ENCODE assay signal across 18 mouse cellular contexts in the genomic region with DNA sequence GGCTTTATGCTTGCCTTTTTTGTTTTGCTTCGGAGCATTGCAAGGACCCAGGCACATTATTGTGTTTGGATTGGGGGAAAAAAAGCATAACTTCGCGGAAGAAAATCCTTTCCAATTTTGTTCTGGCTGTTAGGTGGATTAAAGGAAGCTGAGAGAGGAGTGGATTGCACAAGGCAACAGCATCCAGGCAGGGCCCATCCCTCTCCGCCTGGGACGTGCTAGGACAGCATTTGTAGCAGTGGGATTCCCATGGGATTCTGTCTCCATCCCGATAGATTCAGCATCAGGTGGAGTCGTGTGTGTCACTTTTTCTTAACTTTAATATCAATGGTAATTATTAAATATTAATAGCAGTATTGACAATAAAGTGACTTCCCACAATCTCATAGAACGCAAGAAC.
DNase-seq lines count a peak whose midpoint lies in the region; ATAC-seq and TF ChIP-seq lines count a peak whose summit lies in the region.
"Had no signal": no experiment of that assay in that cellular context is flagged by ENCODE, and none has a peak within 500 bp of the region (broad histone marks: within the 10 kb centered on the region; RNA-seq: fewer than 3 reads in every experiment).

No protein-coding gene starts in this region.

- no peaks in the 10 kb centered on the region for H3K27me3 ChIP-seq in forebrain, embryonic 15.5 days
- H3K27me3 ChIP-seq in forebrain, embryonic 13.5 days = no peaks in the 10 kb centered on the region
- no peaks in the 10 kb centered on the region for H3K27me3 ChIP-seq in midbrain, embryonic 13.5 days
- H3K27me3 ChIP-seq in midbrain, postnatal 0 days (ENCODE audit: insufficient read depth, low read length) = no peaks in the 10 kb centered on the region
- no peaks in the 10 kb centered on the region for H3K27me3 ChIP-seq in embryonic facial prominence, embryonic 12.5 days
- H3K27me3 ChIP-seq in embryonic facial prominence, embryonic 15.5 days = no peaks in the 10 kb centered on the region
- H3K27me3 ChIP-seq: hindbrain, embryonic 15.5 days had no signal

- no peak for ATAC-seq in forebrain, embryonic 15.5 days (replicated peaks)
- ATAC-seq in forebrain, embryonic 13.5 days = no peak
- no peak for ATAC-seq in midbrain, embryonic 13.5 days
- ATAC-seq in midbrain, postnatal 0 days (ENCODE audit: low FRiP score) = no peak
- ATAC-seq in embryonic facial prominence, embryonic 12.5 days (ENCODE audit: insufficient number of reproducible peaks, insufficient read depth, low FRiP score, low TSS enrichment) = no peak
- no peak for ATAC-seq in embryonic facial prominence, embryonic 15.5 days (ENCODE audit: insufficient number of reproducible peaks, low FRiP score, low TSS enrichment, low read depth)
- ATAC-seq in erythroblast, adult 5-6 weeks (replicated peaks; ENCODE audit: low FRiP score, poor library complexity, severe bottlenecking) = no peak
- ATAC-seq: intestine, embryonic 16.5 days had no signal

- H3K9ac ChIP-seq in forebrain, embryonic 15.5 days (replicated peaks) = no peak overlapping the region
- H3K9ac ChIP-seq in forebrain, embryonic 13.5 days = no peak overlapping the region
- H3K9ac ChIP-seq in midbrain, embryonic 13.5 days (replicated peaks) = no peak overlapping the region
- no peak overlapping the region for H3K9ac ChIP-seq in midbrain, postnatal 0 days (replicated peaks; ENCODE audit: low read length, poor library complexity, severe bottlenecking)
- H3K9ac ChIP-seq in embryonic facial prominence, embryonic 12.5 days = no peak overlapping the region
- H3K9ac ChIP-seq in embryonic facial prominence, embryonic 15.5 days = no peak overlapping the region
- H3K9ac ChIP-seq: hindbrain, embryonic 15.5 days had no signal

- no peak for DNase-seq in midbrain, postnatal 0 days (ENCODE audit: low spot score)
- no peak for DNase-seq in natural killer cell, adult 2 months (ENCODE audit: low spot score in 2 of 2)
- DNase-seq: adrenal gland, adult 2 months; adrenal gland, postnatal 25 days; cerebellum, adult 18-20 months; cerebellum, adult 9-11 months; cerebellum, postnatal 36 days; gastrocnemius, postnatal 14 days; heart, postnatal 10 days; kidney, adult 8-10 months had no signal

- no peaks in the 10 kb centered on the region for H3K36me3 ChIP-seq in forebrain, embryonic 15.5 days
- H3K36me3 ChIP-seq in forebrain, embryonic 13.5 days (ENCODE audit: poor library complexity, severe bottlenecking) = no peaks in the 10 kb centered on the region
- H3K36me3 ChIP-seq in midbrain, embryonic 13.5 days = no peaks in the 10 kb centered on the region
- no peaks in the 10 kb centered on the region for H3K36me3 ChIP-seq in midbrain, postnatal 0 days (ENCODE audit: insufficient read depth, low read length)
- H3K36me3 ChIP-seq in embryonic facial prominence, embryonic 12.5 days = no peaks in the 10 kb centered on the region
- no peaks in the 10 kb centered on the region for H3K36me3 ChIP-seq in embryonic facial prominence, embryonic 15.5 days
- H3K36me3 ChIP-seq: hindbrain, embryonic 15.5 days had no signal

- H3K27ac ChIP-seq in forebrain, embryonic 15.5 days (replicated peaks) = peak overlapping the region; percentile 27; the same call in 1 of the 2 replicates
- no peak overlapping the region for H3K27ac ChIP-seq in forebrain, embryonic 13.5 days
- H3K27ac ChIP-seq in midbrain, embryonic 13.5 days = peak overlapping the region; percentile 2; the same call in 1 of the 2 replicates
- no peak overlapping the region for H3K27ac ChIP-seq in midbrain, postnatal 0 days (ENCODE audit: low read depth, low read length)
- peak overlapping the region; percentile 72 for H3K27ac ChIP-seq in embryonic facial prominence, embryonic 12.5 days
- peak overlapping the region; percentile 49 for H3K27ac ChIP-seq in embryonic facial prominence, embryonic 15.5 days (replicated peaks)
- H3K27ac ChIP-seq: hindbrain, embryonic 15.5 days had no signal

- WGBS in forebrain, embryonic 15.5 days = 69% methylated on average over 8 of the region's 8 CpGs
- WGBS in forebrain, embryonic 13.5 days = 73% methylated on average over 8 of the region's 8 CpGs
- 57% methylated on average over 8 of the region's 8 CpGs for WGBS in midbrain, embryonic 13.5 days
- WGBS in midbrain, postnatal 0 days = 41% methylated on average over 8 of the region's 8 CpGs
- 47% methylated on average over 8 of the region's 8 CpGs for WGBS in embryonic facial prominence, embryonic 12.5 days
- WGBS in embryonic facial prominence, embryonic 15.5 days = 46% methylated on average over 8 of the region's 8 CpGs

- no peak overlapping the region for H3K4me2 ChIP-seq in forebrain, embryonic 15.5 days (replicated peaks)
- no peak overlapping the region for H3K4me2 ChIP-seq in forebrain, embryonic 13.5 days
- no peak overlapping the region for H3K4me2 ChIP-seq in midbrain, embryonic 13.5 days (replicated peaks)
- H3K4me2 ChIP-seq in midbrain, postnatal 0 days (ENCODE audit: low read depth, low read length, poor library complexity, severe bottlenecking) = no peak overlapping the region
- no peak overlapping the region for H3K4me2 ChIP-seq in embryonic facial prominence, embryonic 12.5 days (replicated peaks)
- H3K4me2 ChIP-seq in embryonic facial prominence, embryonic 15.5 days (replicated peaks) = no peak overlapping the region
- H3K4me2 ChIP-seq: hindbrain, embryonic 15.5 days had no signal

- H3K4me1 ChIP-seq in forebrain, embryonic 15.5 days = peaks cover 25% of the 10 kb centered on the region
- peaks cover 40% of the 10 kb centered on the region for H3K4me1 ChIP-seq in forebrain, embryonic 13.5 days
- H3K4me1 ChIP-seq in midbrain, embryonic 13.5 days (replicated peaks) = peaks cover 9% of the 10 kb centered on the region; the same call in 1 of the 2 replicates
- H3K4me1 ChIP-seq in midbrain, postnatal 0 days (ENCODE audit: insufficient read depth, low read length) = no peaks in the 10 kb centered on the region
- H3K4me1 ChIP-seq in embryonic facial prominence, embryonic 12.5 days = peaks cover 18% of the 10 kb centered on the region; the same call in 1 of the 2 replicates
- H3K4me1 ChIP-seq in embryonic facial prominence, embryonic 15.5 days = peaks cover 6% of the 10 kb centered on the region; the same call in 1 of the 2 replicates
- H3K4me1 ChIP-seq: hindbrain, embryonic 15.5 days had no signal

- H3K4me3 ChIP-seq in forebrain, embryonic 15.5 days = no peak overlapping the region
- H3K4me3 ChIP-seq in forebrain, embryonic 13.5 days = no peak overlapping the region
- H3K4me3 ChIP-seq in midbrain, embryonic 13.5 days (replicated peaks) = no peak overlapping the region
- no peak overlapping the region for H3K4me3 ChIP-seq in midbrain, postnatal 0 days (ENCODE audit: low read depth, low read length)
- no peak overlapping the region for H3K4me3 ChIP-seq in embryonic facial prominence, embryonic 12.5 days
- no peak overlapping the region for H3K4me3 ChIP-seq in embryonic facial prominence, embryonic 15.5 days (replicated peaks)
- H3K4me3 ChIP-seq: hindbrain, embryonic 15.5 days had no signal

- no peaks in the 10 kb centered on the region for H3K9me3 ChIP-seq in forebrain, embryonic 15.5 days
- H3K9me3 ChIP-seq in forebrain, embryonic 13.5 days (replicated peaks) = no peaks in the 10 kb centered on the region
- no peaks in the 10 kb centered on the region for H3K9me3 ChIP-seq in midbrain, embryonic 13.5 days
- no peaks in the 10 kb centered on the region for H3K9me3 ChIP-seq in midbrain, postnatal 0 days (ENCODE audit: low read length)
- no peaks in the 10 kb centered on the region for H3K9me3 ChIP-seq in embryonic facial prominence, embryonic 12.5 days
- H3K9me3 ChIP-seq in embryonic facial prominence, embryonic 15.5 days (replicated peaks) = no peaks in the 10 kb centered on the region
- H3K9me3 ChIP-seq: hindbrain, embryonic 15.5 days had no signal

- TF ChIP-seq CTCF in midbrain, postnatal 0 days (IDR thresholded peaks at IDR 0.05) = no peak

Comparison
In these comparisons a context has a peak if more than half of its experiments do, and no peak if none do; other contexts are left out.
1. H3K27ac ChIP-seq: peak in forebrain, embryonic 15.5 days (single experiment), midbrain, embryonic 13.5 days (single experiment), embryonic facial prominence, embryonic 12.5 days (single experiment) and embryonic facial prominence, embryonic 15.5 days (single experiment); none in forebrain, embryonic 13.5 days (single experiment) and midbrain, postnatal 0 days (single experiment).